In genomic region chr6:140576961-140577821, GRCm38 (mm10) we compare ENCODE assay signal across 9 mouse cellular contexts. TPM values are rescaled to one million over a fixed set of nuclear protein-coding genes. Genes with fewer than 3 reads are reported as not detected.
DNase-seq lines count a peak whose midpoint lies in the region; ATAC-seq lines count a peak whose summit lies in the region.
"Had no signal": no experiment of that assay in that cellular context is flagged by ENCODE, and none has a peak within 500 bp of the region (broad histone marks: within the 10 kb centered on the region; RNA-seq: fewer than 3 reads in every experiment).

No protein-coding gene starts in this region.

- H3K36me3 ChIP-seq in liver, embryonic 12.5 days, result peaks cover 29% of the 10 kb centered on the region; the same call in 1 of the 2 replicates

- no peak overlapping the region for H3K4me3 ChIP-seq in liver, embryonic 12.5 days
- H3K4me3 ChIP-seq: limb, embryonic 12.5 days had no signal

- H3K4me1 ChIP-seq in liver, embryonic 12.5 days, result 0 out of 2 replicates have a peak, but pooled peaks cover 7% of the 10 kb centered on the region
- H3K4me1 ChIP-seq: limb, embryonic 12.5 days had no signal

- no peaks in the 10 kb centered on the region for H3K9me3 ChIP-seq in liver, embryonic 12.5 days (replicated peaks)
- H3K9me3 ChIP-seq: limb, embryonic 12.5 days had no signal

- no peak overlapping the region for H3K4me2 ChIP-seq in liver, embryonic 12.5 days
- H3K4me2 ChIP-seq: limb, embryonic 12.5 days had no signal

- WGBS in liver, embryonic 12.5 days (ENCODE audit: insufficient replicate concordance), result 67% methylated on average over 18 of the region's 18 CpGs

- no peak overlapping the region for H3K27ac ChIP-seq in liver, embryonic 12.5 days
- H3K27ac ChIP-seq: limb, embryonic 12.5 days had no signal

- no peaks in the 10 kb centered on the region for H3K27me3 ChIP-seq in liver, embryonic 12.5 days (replicated peaks)
- H3K27me3 ChIP-seq: limb, embryonic 12.5 days had no signal

- peak; percentile 32 for DNase-seq in gastrocnemius, postnatal 14 days
- DNase-seq in gastrocnemius, postnatal 36 days, result no peak
- DNase-seq in liver, result peak; percentile 11
- DNase-seq in heart, postnatal 4 days, result peak; percentile 45
- no peak for DNase-seq in natural killer cell, adult 2 months (ENCODE audit: low spot score in 2 of 2)
- no peak for DNase-seq in layer of hippocampus, adult 11-12 months (ENCODE audit: low spot score)

- intact Hi-C loops in gastrocnemius, postnatal 14 days (cut with DNase I; ENCODE audit: low total_unique reads), result no loop called here
- intact Hi-C loops in gastrocnemius, postnatal 36 days (cut with DNase I), result no loop called here

- no peak overlapping the region for H3K9ac ChIP-seq in liver, embryonic 12.5 days
- H3K9ac ChIP-seq: limb, embryonic 12.5 days had no signal

- ATAC-seq in liver, embryonic 12.5 days, result no peak
- ATAC-seq in megakaryocyte progenitor cell, adult 5-6 weeks (replicated peaks; ENCODE audit: poor library complexity), result peak; percentile 26; the same call in 1 of the 2 replicates

RNA-seq across cellular contexts. Expression of gene Aebp2, which starts 45.3 kb away (rescaled TPM):
- total RNA-seq in gastrocnemius, postnatal 14 days (2021), result 10 to 100 TPM; 29.9 to 32.0 TPM
- 10 to 100 TPM; 25.3 to 29.4 TPM for total RNA-seq in gastrocnemius, postnatal 36 days (2021)
- 6.1 and 6.5 TPM in 2 replicates for polyA plus RNA-seq in liver, embryonic 12.5 days (2016; fragmentation: Nextera tagmentation; extraction: Ambion mirVana)
- 10 to 100 TPM; 49.0 to 49.1 TPM for total RNA-seq in heart, postnatal 4 days (2021)
- 37.5 and 41.9 TPM in 2 replicates for total RNA-seq in megakaryocyte progenitor cell, adult 5-6 weeks (2015)
- total RNA-seq in megakaryocyte progenitor cell, adult 5-6 weeks (2017), result 54.6 and 57.5 TPM in 2 replicates

Comparison
In these comparisons a context has a peak if more than half of its experiments do, and no peak if none do; other contexts are left out.
1. DNase-seq: peak in gastrocnemius, postnatal 14 days (single experiment), liver (single experiment) and heart, postnatal 4 days (single experiment); none in gastrocnemius, postnatal 36 days (0 of 2), natural killer cell, adult 2 months (0 of 2) and layer of hippocampus, adult 11-12 months (single experiment).